Mouse (Mus musculus) heart, embryonic 15.5 days (tissue): ENCODE measurements at regions not wholly inside any gene's neighbourhood (a gene's known extent, or its start where the extent isn't known, plus 50 kb on each side); places are given as distances from the start of the nearest gene placed in this dataset.
"Not testable (repeated sequence)": the region's sequence is repeated elsewhere in the genome, so short reads cannot be mapped to it uniquely, and the experiment has no call there.

Source experiments
- ATAC-seq: fragments of 200-750 bp; cut with Nextera tagmentation; replicated peaks from 2 replicates; pipeline ENCODE4 v1.8.0; 2017; ENCODE audit warnings: low read depth, moderate TSS enrichment; ENCODE audit not compliant: insufficient number of reproducible peaks, insufficient read depth, low FRiP score
- H3K27ac ChIP-seq: fragments of 300-500 bp; sonication (generic); 2 replicates; pipeline ENCODE4 v1.5.1; 2015; ENCODE audit warnings: mild to moderate bottlenecking, inconsistent platforms
- H3K27me3 ChIP-seq: fragments of 300-500 bp; sonication (generic); 2 replicates; pipeline ENCODE4 v1.6.1; 2015; ENCODE audit warnings: inconsistent platforms
- H3K36me3 ChIP-seq: fragments of 300-500 bp; sonication (generic); 2 replicates; pipeline ENCODE4 v1.6.1; 2015; ENCODE audit warnings: mild to moderate bottlenecking, inconsistent platforms
- H3K4me1 ChIP-seq: fragments of 300-500 bp; sonication (generic); replicated peaks from 2 replicates; pipeline ENCODE4 v1.6.1; 2015; ENCODE audit warnings: inconsistent platforms
- H3K4me2 ChIP-seq: fragments of 300-500 bp; sonication (generic); 2 replicates; pipeline ENCODE4 v1.6.1; 2015; ENCODE audit warnings: inconsistent platforms, mild to moderate bottlenecking, moderate library complexity
- H3K4me3 ChIP-seq: fragments of 300-500 bp; sonication (generic); 2 replicates; pipeline ENCODE4 v1.5.1; 2015; ENCODE audit warnings: mild to moderate bottlenecking, inconsistent platforms
- H3K9ac ChIP-seq: fragments of 300-500 bp; sonication (generic); 2 replicates; pipeline ENCODE4 v1.6.1; 2015; ENCODE audit warnings: mild to moderate bottlenecking, inconsistent platforms
- H3K9me3 ChIP-seq: fragments of 300-500 bp; sonication (generic); replicated peaks from 2 replicates; pipeline ENCODE4 v1.6.1; 2016; ENCODE audit warnings: inconsistent platforms
- WGBS: fragments of 180-500 bp; shearing (Covaris S2); methylation state at CpG from one replicate; pipeline ENCODE4 v1.1.7; 2015; ENCODE audit warnings: mixed read lengths; 5-methylcytosine and 5-hydroxymethylcytosine counted together

DNA sequence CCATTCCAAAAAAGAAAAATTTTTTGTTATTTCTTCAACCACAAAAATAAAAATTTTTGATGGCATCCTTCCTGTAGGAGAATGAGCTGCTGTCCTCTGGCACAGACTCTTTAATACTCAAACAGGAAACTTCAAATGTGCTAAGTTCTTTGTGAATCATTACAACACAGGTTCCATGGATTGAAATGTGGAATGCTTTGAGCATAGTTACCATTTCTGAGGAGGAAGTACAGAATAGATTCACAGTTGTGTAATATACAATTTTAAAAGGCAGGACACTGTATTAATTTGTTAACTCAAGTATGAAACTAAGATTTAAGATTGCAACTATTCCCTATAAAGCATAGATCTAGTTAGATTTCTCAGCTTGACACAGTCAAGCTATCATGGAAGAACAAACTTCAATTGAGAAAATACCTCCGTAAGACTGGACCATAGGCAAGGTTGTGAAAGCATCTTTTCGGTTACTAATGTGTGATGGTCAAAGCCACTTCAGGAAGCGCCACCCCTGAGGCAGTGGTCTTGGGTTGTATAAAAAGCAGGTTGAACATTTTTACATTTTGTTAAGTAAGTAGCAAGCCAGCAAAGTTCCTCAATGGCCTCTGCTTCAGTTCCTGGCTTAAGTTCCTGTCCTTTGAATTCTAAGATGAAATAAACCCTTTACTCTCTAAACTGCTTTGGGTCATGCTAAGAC, 354.0 kb upstream of the B3galt2 start:
- no peaks in the 10 kb centered on the region for H3K9me3 ChIP-seq
- ATAC-seq, result no peak
- H3K4me3 ChIP-seq, result no peak overlapping the region
- H3K9ac ChIP-seq, result no peak overlapping the region
- no peak overlapping the region for H3K4me2 ChIP-seq
- no peaks in the 10 kb centered on the region for H3K4me1 ChIP-seq
- H3K27me3 ChIP-seq, result no peaks in the 10 kb centered on the region
- no peaks in the 10 kb centered on the region for H3K36me3 ChIP-seq
- 86% methylated on average over 3 of the region's 3 CpGs for WGBS
- H3K27ac ChIP-seq, result no peak overlapping the region

DNA sequence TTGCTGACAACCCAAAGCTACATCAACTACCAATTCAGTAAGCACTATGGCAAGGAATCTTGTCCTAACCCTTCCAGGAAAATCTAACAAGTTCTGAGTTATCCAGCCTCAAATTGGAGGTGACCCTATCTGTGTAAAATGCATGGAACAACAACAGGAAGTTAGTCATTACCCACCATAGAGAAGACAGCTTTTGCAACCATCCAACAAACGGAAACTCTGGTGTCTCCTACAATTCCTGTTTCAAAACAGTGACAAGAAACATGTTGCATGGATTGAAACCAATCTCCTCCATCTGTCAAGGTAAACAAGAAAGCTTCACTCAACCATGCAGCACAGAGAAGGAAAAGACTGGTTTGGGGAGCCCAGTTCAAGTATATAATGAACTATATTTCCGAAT, 353.0 kb upstream of the B3galt2 start:
- no peak overlapping the region for H3K27ac ChIP-seq
- no peak overlapping the region for H3K4me3 ChIP-seq
- H3K4me2 ChIP-seq, result no peak overlapping the region
- no peaks in the 10 kb centered on the region for H3K36me3 ChIP-seq
- H3K27me3 ChIP-seq, result no peaks in the 10 kb centered on the region
- no peaks in the 10 kb centered on the region for H3K9me3 ChIP-seq
- 64% methylated on average over 2 of the region's 2 CpGs for WGBS
- H3K9ac ChIP-seq, result no peak overlapping the region
- H3K4me1 ChIP-seq, result no peaks in the 10 kb centered on the region
- ATAC-seq, result no peak

DNA sequence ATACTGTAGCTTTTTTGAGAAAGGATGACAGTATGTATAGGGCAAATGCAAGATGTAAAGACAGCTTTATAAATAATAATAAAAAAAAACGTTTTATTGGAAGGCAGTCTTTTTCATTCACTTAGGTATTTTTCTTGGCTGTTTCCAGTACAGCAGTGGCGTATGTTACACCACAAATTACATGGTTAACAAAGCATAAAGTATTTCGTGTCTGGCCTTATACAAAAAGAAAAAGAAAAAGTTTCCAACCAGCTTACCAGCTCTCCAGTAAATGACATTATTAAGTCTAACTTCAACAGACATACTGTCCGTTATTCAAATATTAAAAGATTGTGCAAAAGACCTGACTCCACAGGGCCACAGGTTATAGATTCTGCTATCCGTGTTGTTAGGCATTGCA, 343.9 kb upstream of the B3galt2 start:
- no peak overlapping the region for H3K4me3 ChIP-seq
- WGBS, result 68% methylated on average over 5 of the region's 5 CpGs
- no peaks in the 10 kb centered on the region for H3K9me3 ChIP-seq
- no peaks in the 10 kb centered on the region for H3K36me3 ChIP-seq
- no peak overlapping the region for H3K9ac ChIP-seq
- ATAC-seq, result no peak
- H3K4me2 ChIP-seq, result no peak overlapping the region
- H3K27me3 ChIP-seq, result no peaks in the 10 kb centered on the region
- no peak overlapping the region for H3K27ac ChIP-seq
- no peaks in the 10 kb centered on the region for H3K4me1 ChIP-seq

DNA sequence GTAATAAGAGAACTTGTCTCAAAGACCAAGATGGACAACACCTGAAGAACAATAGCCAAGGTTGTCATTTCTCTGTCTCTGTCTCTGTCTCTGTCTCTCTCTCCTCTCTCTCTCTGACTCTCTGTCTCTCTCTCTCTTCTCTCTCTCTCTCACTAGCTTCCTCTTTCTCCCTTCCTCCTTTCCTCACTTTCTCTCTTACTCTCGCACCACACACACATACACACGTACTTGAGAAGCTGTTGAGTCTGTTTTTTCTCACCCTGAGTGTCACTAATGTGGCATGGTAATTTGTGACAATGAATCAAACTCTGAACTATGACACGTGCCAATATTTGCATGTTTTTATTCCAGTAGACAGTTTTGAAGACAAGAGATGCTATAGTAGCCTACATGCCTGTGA, 333.1 kb upstream of the B3galt2 start:
- no peaks in the 10 kb centered on the region for H3K36me3 ChIP-seq
- ATAC-seq, result no peak
- no peak overlapping the region for H3K4me3 ChIP-seq
- H3K4me2 ChIP-seq, result no peak overlapping the region
- H3K4me1 ChIP-seq, result 0 out of 2 replicates have a peak, but pooled peaks cover 4% of the 10 kb centered on the region
- 43% methylated on average over 3 of the region's 3 CpGs for WGBS
- no peaks in the 10 kb centered on the region for H3K9me3 ChIP-seq
- no peak overlapping the region for H3K27ac ChIP-seq
- H3K27me3 ChIP-seq, result no peaks in the 10 kb centered on the region
- H3K9ac ChIP-seq, result no peak overlapping the region

DNA sequence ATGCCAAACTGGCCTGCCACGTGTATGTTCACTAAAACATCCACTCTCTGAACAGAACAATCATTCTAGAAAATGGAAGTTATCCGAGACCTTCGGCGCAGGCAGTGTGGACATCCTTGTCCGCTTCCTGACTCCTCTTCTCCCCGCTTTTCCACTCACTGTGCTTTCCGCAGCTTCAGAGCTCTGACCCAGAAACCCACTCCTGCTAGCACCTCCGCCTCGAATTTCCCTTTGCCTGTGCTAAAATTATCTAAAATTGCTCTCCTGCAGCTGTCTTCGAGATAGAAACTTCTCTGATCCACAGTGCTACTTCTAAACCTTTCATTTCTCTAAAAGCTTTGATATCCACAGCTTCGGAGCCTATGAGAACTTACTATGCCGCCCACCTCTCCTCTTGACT, 322.1 kb upstream of the B3galt2 start:
- ATAC-seq, result no peak
- H3K36me3 ChIP-seq, result no peaks in the 10 kb centered on the region
- no peaks in the 10 kb centered on the region for H3K27me3 ChIP-seq
- H3K4me3 ChIP-seq, result no peak overlapping the region
- H3K4me2 ChIP-seq, result no peak overlapping the region
- H3K4me1 ChIP-seq, result no peaks in the 10 kb centered on the region
- no peak overlapping the region for H3K27ac ChIP-seq
- no peaks in the 10 kb centered on the region for H3K9me3 ChIP-seq
- 79% methylated on average over 12 of the region's 12 CpGs for WGBS
- no peak overlapping the region for H3K9ac ChIP-seq

DNA sequence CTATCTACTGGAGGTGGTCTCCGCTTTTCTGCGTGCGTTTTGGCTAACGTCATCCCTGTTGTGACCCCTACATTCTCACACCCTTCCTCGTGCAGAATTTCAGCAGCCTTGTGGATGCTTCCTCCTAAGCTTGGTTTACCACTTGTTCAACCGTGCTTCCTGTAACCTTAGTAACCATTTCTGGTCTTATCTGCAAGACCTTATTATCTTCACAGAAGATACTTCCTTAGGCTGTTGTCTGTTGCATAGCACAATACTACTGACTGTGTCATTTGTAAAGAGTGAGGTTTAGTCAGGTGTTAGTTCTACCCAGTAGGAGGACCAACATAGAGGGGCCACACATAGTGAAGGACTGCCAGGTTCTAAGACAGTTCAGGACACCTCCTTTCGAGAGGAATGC, 320.9 kb upstream of the B3galt2 start:
- no peaks in the 10 kb centered on the region for H3K9me3 ChIP-seq
- H3K27me3 ChIP-seq, result no peaks in the 10 kb centered on the region
- no peak overlapping the region for H3K9ac ChIP-seq
- H3K36me3 ChIP-seq, result no peaks in the 10 kb centered on the region
- H3K4me3 ChIP-seq, result no peak overlapping the region
- WGBS, result 78% methylated on average over 7 of the region's 7 CpGs
- no peaks in the 10 kb centered on the region for H3K4me1 ChIP-seq
- ATAC-seq, result no peak
- no peak overlapping the region for H3K27ac ChIP-seq
- no peak overlapping the region for H3K4me2 ChIP-seq

DNA sequence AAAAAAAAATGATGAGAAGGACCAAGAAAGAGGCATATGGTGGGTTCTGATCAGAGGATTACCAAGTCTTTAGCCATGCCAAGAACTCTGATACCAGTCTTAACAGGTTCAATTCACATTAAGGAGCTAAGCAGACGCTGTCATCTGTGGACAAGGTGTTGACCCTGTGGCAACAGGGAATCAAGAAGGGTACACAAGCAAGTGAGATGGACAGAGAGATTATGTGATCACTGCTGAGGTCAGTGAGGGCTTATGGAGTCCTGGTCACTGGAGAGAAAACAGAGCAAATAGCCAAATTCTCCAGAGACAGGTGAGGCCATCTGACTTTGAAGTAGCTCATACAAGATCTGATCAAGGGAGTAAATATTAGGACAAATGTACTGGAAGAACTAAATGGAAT, 289.1 kb upstream of the B3galt2 start:
- H3K9me3 ChIP-seq, result no peaks in the 10 kb centered on the region
- H3K4me2 ChIP-seq, result no peak overlapping the region
- no peak overlapping the region for H3K27ac ChIP-seq
- no peak overlapping the region for H3K4me3 ChIP-seq
- H3K9ac ChIP-seq, result no peak overlapping the region
- ATAC-seq, result no peak
- H3K4me1 ChIP-seq, result no peaks in the 10 kb centered on the region
- no peaks in the 10 kb centered on the region for H3K27me3 ChIP-seq
- no peaks in the 10 kb centered on the region for H3K36me3 ChIP-seq
- 76% methylated on average over 1 of the region's 1 CpGs for WGBS

DNA sequence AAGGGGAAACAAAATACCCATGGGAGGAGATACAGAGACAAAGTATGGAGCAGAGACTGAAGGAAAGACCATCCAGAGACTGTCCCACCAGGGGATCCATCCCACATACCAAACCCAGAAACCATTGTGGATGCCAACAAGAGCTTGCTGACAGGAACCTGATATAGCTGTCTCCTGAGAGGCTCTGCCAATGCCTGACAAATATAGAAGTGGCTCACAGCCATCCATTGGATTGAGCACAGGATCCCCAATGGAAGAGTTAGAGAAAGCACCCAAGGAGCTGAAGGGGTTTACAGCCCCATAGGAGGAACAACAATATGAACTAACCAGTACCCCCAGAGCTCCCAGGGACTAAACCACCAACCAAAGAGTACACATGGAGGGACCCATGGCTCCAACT, 280.2 kb upstream of the B3galt2 start:
- H3K4me3 ChIP-seq, H3K27ac ChIP-seq, H3K36me3 ChIP-seq, H3K4me2 ChIP-seq, H3K9ac ChIP-seq, H3K27me3 ChIP-seq, H3K9me3 ChIP-seq, ATAC-seq, H3K4me1 ChIP-seq: not testable (repeated sequence)

DNA sequence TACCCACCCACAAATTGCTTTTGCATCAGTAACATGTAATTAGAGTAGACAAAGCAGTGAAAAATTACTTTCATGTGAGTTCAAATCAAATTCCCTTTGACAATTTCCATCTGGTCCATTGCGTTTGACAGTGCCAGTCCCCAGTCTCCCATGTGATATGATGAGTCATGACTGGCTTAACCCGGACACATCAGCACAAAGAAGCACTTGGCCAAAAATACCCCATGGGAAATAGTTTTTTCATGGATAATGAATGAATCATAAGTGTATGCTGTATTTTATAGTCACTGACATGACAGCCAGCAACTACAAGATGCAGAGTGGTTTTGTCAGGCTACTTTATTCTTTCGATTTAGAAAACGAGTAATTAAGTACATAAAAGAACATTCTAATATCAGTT, 248.6 kb upstream of the B3galt2 start:
- Histone ChIP-seq H3K9ac (no peak overlapping the region), H3K36me3 (no peaks in the 10 kb centered on the region), H3K9me3 (no peaks in the 10 kb centered on the region), H3K27ac (no peak overlapping the region), H3K4me2 (no peak overlapping the region), H3K4me3 (no peak overlapping the region), H3K4me1 (no peaks in the 10 kb centered on the region), H3K27me3 (no peaks in the 10 kb centered on the region)
- 57% methylated on average over 4 of the region's 4 CpGs for WGBS
- no peak for ATAC-seq
